Mouse (Mus musculus) heart, embryonic 14.5 days (tissue): ENCODE measurements at regions not wholly inside any gene's neighbourhood (a gene's known extent, or its start where the extent isn't known, plus 50 kb on each side); places are given as distances from the start of the nearest gene placed in this dataset.
A peak's percentile ranks its signal among the peaks of the same experiment; 100 is the strongest.

Experiments
- ATAC-seq: fragments of 200-750 bp; cut with Nextera tagmentation; 2 replicates; pipeline ENCODE4 v1.8.0; 2017; ENCODE audit warnings: low read depth, moderate TSS enrichment; ENCODE audit not compliant: insufficient number of reproducible peaks, insufficient read depth, low FRiP score
- H3K27ac ChIP-seq, 2 experiments: fragments of 200-500 bp in 1 of 2; fragments of 300-500 bp in 1 of 2; sonication (generic) in 1 of 2; replicated peaks in 1 of 2; 2 replicates each; pipeline ENCODE4 v1.5.1; 2012 to 2014; ENCODE audit warnings: low read depth in 2 of 2, low read length in 2 of 2, control low read depth in 1 of 2, mild to moderate bottlenecking in 1 of 2, mixed read lengths in 1 of 2; ENCODE audit not compliant: control insufficient read depth in 1 of 2, insufficient read depth in 1 of 2
- H3K27me3 ChIP-seq: fragments of 300-500 bp; sonication (generic); 2 replicates; pipeline ENCODE4 v1.6.1; 2014; ENCODE audit warnings: mild to moderate bottlenecking, low read length, control low read depth; ENCODE audit not compliant: control insufficient read depth, insufficient read depth
- H3K36me3 ChIP-seq: fragments of 300-500 bp; sonication (generic); 2 replicates; pipeline ENCODE4 v1.6.1; 2014; ENCODE audit warnings: mild to moderate bottlenecking, control low read depth, low read length, mixed read lengths; ENCODE audit not compliant: control insufficient read depth, insufficient read depth
- H3K4me1 ChIP-seq, 2 experiments: fragments of 200-500 bp in 1 of 2; fragments of 300-500 bp in 1 of 2; sonication (generic) in 1 of 2; 2 replicates each; pipeline ENCODE4 v1.6.1; 2012 to 2014; ENCODE audit warnings: low read length in 2 of 2, control low read depth in 1 of 2, mixed read lengths in 1 of 2; ENCODE audit not compliant: control insufficient read depth in 2 of 2, insufficient read depth in 2 of 2
- H3K4me2 ChIP-seq: fragments of 300-500 bp; sonication (generic); 2 replicates; pipeline ENCODE4 v1.6.1; 2014; ENCODE audit warnings: mild to moderate bottlenecking, low read length
- H3K4me3 ChIP-seq, 2 experiments: fragments of 200-500 bp in 1 of 2; fragments of 300-500 bp in 1 of 2; sonication (generic) in 1 of 2; 2 replicates each; pipeline ENCODE4 v1.5.1; 2012 to 2014; ENCODE audit warnings: low read length in 2 of 2, mild to moderate bottlenecking in 2 of 2, control low read depth in 1 of 2, low read depth in 1 of 2, moderate library complexity in 1 of 2; ENCODE audit not compliant: control insufficient read depth in 1 of 2, insufficient read depth in 1 of 2
- H3K9ac ChIP-seq: fragments of 300-500 bp; sonication (generic); 2 replicates; pipeline ENCODE4 v1.6.1; 2014; ENCODE audit warnings: mild to moderate bottlenecking, low read length
- H3K9me3 ChIP-seq: fragments of 300-500 bp; sonication (generic); 2 replicates; pipeline ENCODE4 v1.6.1; 2016; ENCODE audit warnings: low read length, control low read depth; ENCODE audit not compliant: control insufficient read depth
- WGBS: fragments of 180-500 bp; shearing (Covaris S2); extraction: QIAGEN DNeasy Blood & Tissue Kit; methylation state at CpG from one replicate; pipeline ENCODE4 v1.1.7; 2014; 5-methylcytosine and 5-hydroxymethylcytosine counted together

DNA sequence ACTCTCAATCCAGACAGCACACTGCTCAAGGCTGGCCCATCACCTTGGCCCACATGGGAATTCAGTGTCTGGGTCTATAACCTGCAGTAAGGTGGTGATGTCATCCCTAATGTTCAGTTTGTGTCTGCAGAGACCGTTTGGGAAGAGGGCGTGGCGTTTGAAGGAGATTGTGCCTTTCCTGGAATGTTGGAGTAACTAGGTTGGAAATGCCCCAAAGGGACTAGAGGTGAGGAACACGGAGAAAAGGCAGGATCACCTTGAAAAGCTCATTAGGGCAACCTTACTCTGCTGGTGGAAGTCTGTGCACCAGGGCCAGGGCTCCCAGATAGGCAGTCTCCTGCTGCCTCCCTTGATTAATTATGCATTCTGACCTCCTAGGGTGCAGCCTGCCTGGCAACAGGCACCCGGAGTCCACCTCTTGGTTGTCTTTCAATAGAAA lies 400.6 kb upstream of the Slc30a5 start:
- Histone ChIP-seq H3K4me2 (peak overlapping the region; percentile 29), H3K27me3 (no peaks in the 10 kb centered on the region), H3K4me1 (peaks cover 15% of the 10 kb centered on the region in 2 experiments), H3K9ac (0 out of 2 replicates have a peak overlapping the region, but pooled peaks have one; percentile 10), H3K36me3 (no peaks in the 10 kb centered on the region), H3K27ac (peak overlapping the region; percentile 55 to 61), H3K4me3 (no peak overlapping the region), H3K9me3 (no peaks in the 10 kb centered on the region)
- 16% methylated on average over 5 of the region's 5 CpGs for WGBS
- 0 out of 2 replicates have a peak, but pooled peaks have one; percentile 21 for ATAC-seq

DNA sequence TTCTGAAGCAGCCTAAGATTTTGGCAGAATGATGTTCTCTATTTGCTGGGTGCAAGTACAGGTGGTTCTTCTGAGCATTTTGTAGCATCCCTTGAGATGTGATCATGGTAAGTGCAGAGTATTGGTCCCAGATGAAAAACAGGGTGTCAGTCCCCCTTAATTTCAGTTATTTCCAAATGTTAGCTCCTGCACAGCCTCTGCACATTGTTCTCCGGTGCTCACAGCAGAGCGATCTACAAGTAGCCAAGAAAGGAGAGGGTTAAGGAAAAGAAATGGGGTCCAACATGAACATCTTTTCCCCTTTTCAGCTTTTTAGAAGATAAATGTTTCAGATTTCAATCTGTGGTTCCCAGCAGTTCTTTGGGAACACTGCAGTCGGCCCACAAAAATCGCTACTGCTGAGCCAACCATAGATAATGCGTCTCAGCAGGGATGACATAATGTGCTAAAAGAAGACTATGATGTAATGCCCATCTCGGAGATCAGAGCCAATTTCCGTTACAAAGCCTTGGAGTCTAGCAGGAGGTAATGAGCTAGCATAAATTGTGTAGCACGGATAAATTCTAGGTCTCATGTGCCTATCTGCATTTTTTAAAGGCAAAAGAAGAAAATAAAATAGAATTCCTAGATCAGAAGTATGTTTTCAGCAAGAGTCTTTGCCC lies 400.1 kb upstream of the Slc30a5 start:
- Histone ChIP-seq H3K4me3 (no peak overlapping the region), H3K4me2 (peak overlapping the region; percentile 29), H3K4me1 (peaks cover 15% of the 10 kb centered on the region in 2 experiments), H3K27me3 (no peaks in the 10 kb centered on the region), H3K9ac (0 out of 2 replicates have a peak overlapping the region, but pooled peaks have one; percentile 38), H3K27ac (peak overlapping the region; percentile 55 to 61), H3K36me3 (no peaks in the 10 kb centered on the region), H3K9me3 (no peaks in the 10 kb centered on the region)
- ATAC-seq: peak; percentile 84
- 16% methylated on average over 8 of the region's 8 CpGs for WGBS

DNA sequence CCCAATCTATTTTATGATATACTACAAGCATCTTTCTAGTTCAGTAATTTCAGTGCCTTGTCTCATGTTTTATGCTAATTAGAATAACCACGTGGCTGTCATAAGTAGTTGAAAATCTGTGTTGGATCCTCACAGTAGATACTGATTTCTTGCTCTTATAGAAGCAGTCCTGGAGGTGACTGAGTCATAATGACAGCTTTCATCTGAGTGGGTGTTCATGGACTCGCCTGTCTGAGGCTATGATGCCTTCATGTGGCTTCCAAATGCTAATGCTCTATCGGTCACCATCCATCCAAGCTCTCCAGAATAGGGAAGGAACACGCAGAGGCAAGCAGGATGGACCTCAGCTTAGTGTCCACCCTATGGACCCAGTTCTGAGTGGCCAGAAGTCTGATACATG lies 396.6 kb upstream of the Slc30a5 start:
- 80% methylated on average over 4 of the region's 4 CpGs for WGBS
- H3K4me1 ChIP-seq: peaks cover 9 to 15% of the 10 kb centered on the region in 2 experiments
- ATAC-seq: no peak
- no peak overlapping the region for H3K9ac ChIP-seq
- no peak overlapping the region for H3K4me2 ChIP-seq
- no peaks in the 10 kb centered on the region for H3K9me3 ChIP-seq
- H3K27me3 ChIP-seq: no peaks in the 10 kb centered on the region
- H3K27ac ChIP-seq: no peak overlapping the region
- H3K4me3 ChIP-seq: no peak overlapping the region
- no peaks in the 10 kb centered on the region for H3K36me3 ChIP-seq

DNA sequence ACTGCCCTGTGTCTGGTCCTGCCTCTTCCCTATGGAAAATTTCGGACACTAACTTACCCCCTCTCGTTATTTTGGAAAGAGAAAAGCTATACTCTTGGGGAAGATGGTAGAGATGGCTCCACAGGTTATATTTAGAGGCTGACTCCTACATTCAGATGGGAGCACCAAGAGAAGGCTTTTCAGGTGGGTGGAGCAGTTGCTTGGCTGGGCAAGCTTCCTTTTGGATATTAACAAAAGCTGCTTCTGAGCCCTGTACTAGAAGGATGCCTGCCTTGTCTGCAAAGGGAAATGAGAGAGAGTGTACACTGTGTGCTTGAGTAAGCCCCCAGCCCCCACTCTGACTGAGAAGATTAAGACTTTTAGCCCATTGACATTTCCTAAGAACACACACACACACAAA lies 392.1 kb upstream of the Slc30a5 start:
- Histone ChIP-seq H3K4me2 (no peak overlapping the region), H3K36me3 (no peaks in the 10 kb centered on the region), H3K27me3 (no peaks in the 10 kb centered on the region), H3K27ac (no peak overlapping the region), H3K9me3 (no peaks in the 10 kb centered on the region), H3K9ac (no peak overlapping the region), H3K4me1 (no peaks in the 10 kb centered on the region), H3K4me3 (no peak overlapping the region)
- no peak for ATAC-seq
- 71% methylated on average over 2 of the region's 2 CpGs for WGBS

DNA sequence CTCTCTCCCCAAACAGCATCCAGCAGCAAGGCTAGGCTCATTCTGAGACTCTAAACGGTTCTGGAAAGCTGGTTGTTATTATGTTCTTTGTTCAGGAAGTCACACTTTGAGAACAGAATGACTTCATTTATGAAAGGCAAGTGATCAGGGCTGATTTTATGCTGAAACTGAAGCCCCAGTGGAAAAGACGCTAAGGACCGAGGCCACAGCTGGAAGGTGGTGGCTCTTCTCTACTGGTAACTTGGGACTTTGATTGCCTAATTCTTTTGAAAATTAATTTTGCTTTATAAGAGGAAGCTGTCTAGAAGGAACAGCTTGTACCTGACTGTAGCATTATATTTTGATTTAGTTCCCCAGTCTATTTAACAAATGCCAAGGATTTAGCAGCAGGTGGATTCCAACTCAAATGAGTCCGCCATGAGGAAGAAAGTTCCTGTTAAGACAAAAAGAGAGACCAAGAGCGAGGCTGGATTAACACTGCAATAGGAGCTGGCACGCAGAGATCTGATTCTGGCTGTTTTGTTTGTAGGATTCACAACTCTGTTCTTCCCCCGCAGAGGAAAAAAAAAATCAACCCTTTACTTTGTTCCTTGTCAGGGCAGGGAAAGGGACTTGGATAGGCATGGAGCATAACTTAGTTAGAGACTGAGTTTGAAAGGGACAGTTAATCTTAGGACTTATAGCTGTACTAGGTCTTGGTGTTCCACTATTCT lies 388.3 kb upstream of the Slc30a5 start:
- no peak overlapping the region for H3K4me3 ChIP-seq
- H3K36me3 ChIP-seq: no peaks in the 10 kb centered on the region
- H3K9ac ChIP-seq: no peak overlapping the region
- H3K27me3 ChIP-seq: no peaks in the 10 kb centered on the region
- H3K4me1 ChIP-seq: no peaks in the 10 kb centered on the region; a peak in 1 of 4 replicates
- no peaks in the 10 kb centered on the region for H3K9me3 ChIP-seq
- ATAC-seq: no peak
- H3K27ac ChIP-seq: no peak overlapping the region
- no peak overlapping the region for H3K4me2 ChIP-seq
- WGBS: 76% methylated on average over 7 of the region's 7 CpGs

DNA sequence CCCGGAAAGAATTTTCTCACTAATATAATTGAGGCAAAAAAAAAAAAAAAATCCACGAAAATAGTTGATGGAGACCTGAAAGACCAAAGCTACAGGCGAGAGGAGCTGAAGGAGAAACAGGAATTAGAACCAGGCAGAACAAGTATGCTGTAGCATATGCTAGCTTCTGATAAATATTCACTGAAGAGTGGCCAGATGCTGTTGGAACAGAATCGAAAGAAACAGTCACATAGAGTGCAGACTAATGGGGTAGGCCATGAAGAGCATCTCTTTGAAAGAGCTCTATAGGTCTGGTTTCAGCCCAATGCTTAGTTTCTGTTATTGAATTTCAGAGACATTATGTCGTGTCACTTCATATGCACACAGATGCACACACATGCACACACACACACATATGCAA lies 386.3 kb upstream of the Slc30a5 start:
- no peaks in the 10 kb centered on the region; a peak in 1 of 4 replicates for H3K4me1 ChIP-seq
- no peak overlapping the region for H3K9ac ChIP-seq
- H3K4me2 ChIP-seq: no peak overlapping the region
- no peak overlapping the region for H3K27ac ChIP-seq
- no peak overlapping the region for H3K4me3 ChIP-seq
- WGBS: 88% methylated on average over 5 of the region's 5 CpGs
- H3K9me3 ChIP-seq: no peaks in the 10 kb centered on the region
- no peaks in the 10 kb centered on the region for H3K27me3 ChIP-seq
- H3K36me3 ChIP-seq: no peaks in the 10 kb centered on the region
- no peak for ATAC-seq

DNA sequence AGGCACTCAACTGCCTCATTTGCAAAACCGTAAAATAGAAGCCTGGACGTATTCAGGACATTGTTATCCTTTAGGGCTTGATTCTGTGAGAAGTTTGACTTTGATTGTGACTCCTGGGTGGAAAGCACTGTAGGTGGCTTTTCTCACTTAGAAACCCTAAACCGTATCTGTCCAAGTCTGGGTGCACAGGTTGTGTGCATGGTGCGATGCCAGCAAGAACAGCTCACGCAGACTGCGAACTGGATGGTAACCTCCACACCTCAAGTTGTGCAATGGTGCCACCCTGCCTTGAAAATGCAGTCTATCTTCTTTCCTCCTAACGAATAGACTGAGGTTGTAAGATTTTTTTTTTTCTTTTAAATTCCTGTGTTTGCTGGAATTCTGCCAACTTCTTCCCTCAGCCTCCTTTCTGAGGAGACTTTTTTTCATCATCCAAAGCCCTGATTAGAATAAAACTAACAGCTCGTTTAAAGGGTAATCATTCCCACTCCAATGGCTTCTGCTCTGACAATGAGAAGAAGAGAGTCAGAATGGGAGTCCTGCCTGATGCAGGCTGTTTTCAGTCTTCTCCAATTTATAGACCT lies 383.8 kb upstream of the Slc30a5 start:
- H3K4me3 ChIP-seq: no peak overlapping the region
- peaks cover 0 to 4% of the 10 kb centered on the region in 2 experiments; a peak in 2 of 4 replicates for H3K4me1 ChIP-seq
- no peaks in the 10 kb centered on the region for H3K27me3 ChIP-seq
- H3K27ac ChIP-seq: no peak overlapping the region
- WGBS: 72% methylated on average over 8 of the region's 8 CpGs
- H3K9ac ChIP-seq: no peak overlapping the region
- H3K9me3 ChIP-seq: no peaks in the 10 kb centered on the region
- H3K36me3 ChIP-seq: no peaks in the 10 kb centered on the region
- no peak overlapping the region for H3K4me2 ChIP-seq
- ATAC-seq: no peak
